Mouse (Mus musculus) kidney, postnatal 14 days (tissue): Measurements from ENCODE around the gene Podxl2.

Experiments used
- DNase-seq: peaks from one replicate; pipeline ENCODE4 v3.0.0; 2022; ENCODE audit warnings: mixed read lengths

Gene Podxl2

GRCm38 (mm10) chr6:88827395-88828205 is 47.2 kb downstream of the Podxl2 start:
- no peak for DNase-seq

- DNase-seq: no peak
Observed at GRCm38 (mm10) chr6:88826965-88827364, 47.9 kb downstream of the Podxl2 start.

- peak; percentile 71 for DNase-seq
Observed at GRCm38 (mm10) chr6:88826545-88826944, 48.3 kb downstream of the Podxl2 start.

- no peak for DNase-seq
Observed at GRCm38 (mm10) chr6:88826088-88826487, 48.8 kb downstream of the Podxl2 start.

GRCm38 (mm10) chr6:88824183-88824582 is 50.7 kb downstream of the Podxl2 start:
- no peak for DNase-seq

- no peak for DNase-seq
Observed at GRCm38 (mm10) chr6:88821901-88822300, 52.9 kb downstream of the Podxl2 start.

GRCm38 (mm10) chr6:88821294-88821693 is 53.5 kb downstream of the Podxl2 start:
- DNase-seq: no peak

- DNase-seq: no peak
Observed at GRCm38 (mm10) chr6:88820853-88821252, 54.0 kb downstream of the Podxl2 start.

- no peak for DNase-seq
Observed at GRCm38 (mm10) chr6:88816913-88817312, 57.9 kb downstream of the Podxl2 start.

GRCm38 (mm10) chr6:88815489-88815888 is 59.4 kb downstream of the Podxl2 start:
- no peak for DNase-seq

GRCm38 (mm10) chr6:88815036-88815435 is 59.8 kb downstream of the Podxl2 start:
- no peak for DNase-seq

- DNase-seq: no peak
Observed at GRCm38 (mm10) chr6:88813832-88814231, 61.0 kb downstream of the Podxl2 start.

- peak; percentile 47 for DNase-seq
Observed at GRCm38 (mm10) chr6:88812886-88813285, 62.0 kb downstream of the Podxl2 start.

- DNase-seq: no peak
Observed at GRCm38 (mm10) chr6:88811880-88812400, 62.9 kb downstream of the Podxl2 start.

- no peak for DNase-seq
Observed at GRCm38 (mm10) chr6:88811396-88811795, 63.4 kb downstream of the Podxl2 start.

- no peak for DNase-seq
Observed at GRCm38 (mm10) chr6:88810291-88810690, 64.6 kb downstream of the Podxl2 start.

- no peak for DNase-seq
Observed at GRCm38 (mm10) chr6:88809091-88810037, 65.5 kb downstream of the Podxl2 start.

- DNase-seq: no peak
Observed at GRCm38 (mm10) chr6:88804966-88805577, 69.8 kb downstream of the Podxl2 start.

- DNase-seq: no peak
Observed at GRCm38 (mm10) chr6:88803957-88804695, 70.7 kb downstream of the Podxl2 start.

- no peak for DNase-seq
Observed at GRCm38 (mm10) chr6:88803051-88803450, 71.8 kb downstream of the Podxl2 start.

GRCm38 (mm10) chr6:88800735-88801134 is 74.1 kb downstream of the Podxl2 start:
- no peak for DNase-seq

- no peak for DNase-seq
Observed at GRCm38 (mm10) chr6:88800191-88800590, 74.7 kb downstream of the Podxl2 start.
